Mouse (Mus musculus) cortical plate, adult 2 months (tissue): Measurements from ENCODE around the gene Reep3. TPM values are rescaled to one million over a fixed set of nuclear protein-coding genes. Genes with fewer than 3 reads are reported as not detected.
A peak's percentile ranks its signal among the peaks of the same experiment; 100 is the strongest.
"Not testable (repeated sequence)": the region's sequence is repeated elsewhere in the genome, so short reads cannot be mapped to it uniquely, and the experiment has no call there.

Experiments used
- H3K27ac ChIP-seq: fragments of 200-500 bp; 2 replicates; pipeline ENCODE4 v1.5.1; 2012; ENCODE audit warnings: low read length, control low read depth, inconsistent platforms; ENCODE audit not compliant: insufficient read depth
- H3K4me1 ChIP-seq: fragments of 200-500 bp; 2 replicates; pipeline ENCODE4 v1.6.1; 2011; ENCODE audit warnings: low read length; ENCODE audit not compliant: control insufficient read depth, insufficient read depth
- H3K4me3 ChIP-seq: fragments of 200-500 bp; 2 replicates; pipeline ENCODE4 v1.5.1; 2011; ENCODE audit warnings: mild to moderate bottlenecking, low read length, control low read depth; ENCODE audit not compliant: insufficient read depth
- CTCF ChIP-seq: fragments of 200-500 bp; IDR thresholded peaks from 2 replicates; pipeline ENCODE4 v1.5.1; 2011; ENCODE audit warnings: mild to moderate bottlenecking, control low read depth, low read length; ENCODE audit not compliant: insufficient read depth; ENCODE audit errors: extremely low read depth
- POLR2A ChIP-seq: fragments of 200-500 bp; IDR thresholded peaks from 2 replicates; pipeline ENCODE4 v1.6.1; 2011; ENCODE audit warnings: mild to moderate bottlenecking, low read length, control low read depth; ENCODE audit not compliant: insufficient read depth; ENCODE audit errors: extremely low read depth
- polyA plus RNA-seq: library from polyadenylated mRNA; depleted of rRNA; stranded (reverse); fragments of >200 nt; gene quantifications from 2 replicates; pipeline ENCODE4 v1.2.3, GENCODE M21; 2012

The Reep3 gene
- polyA plus RNA-seq, 1 experiment, result 26.4 TPM

- TF ChIP-seq CTCF, result no peak
- 0 out of 2 replicates have a peak, but pooled peaks have one; percentile 21 for TF ChIP-seq POLR2A
- Histone ChIP-seq H3K4me3 (peak overlapping the region; percentile 53), H3K4me1 (peaks cover 7% of the 10 kb centered on the region; the same call in 1 of the 2 replicates), H3K27ac (peak overlapping the region; percentile 96)
These were observed 29.5 kb upstream of the Reep3 start for GRCm38 (mm10) chr10:67126061-67126858.

GRCm38 (mm10) chr10:67124156-67124555 lies 27.4 kb upstream of the Reep3 start:
- no peak overlapping the region for H3K4me3 ChIP-seq
- H3K4me1 ChIP-seq, result peaks cover 7% of the 10 kb centered on the region; the same call in 1 of the 2 replicates
- TF ChIP-seq CTCF (no peak), POLR2A (no peak)
- no peak overlapping the region for H3K27ac ChIP-seq

GRCm38 (mm10) chr10:67123756-67124155 lies 27.0 kb upstream of the Reep3 start:
- Histone ChIP-seq H3K27ac (no peak overlapping the region), H3K4me1 (peaks cover 7% of the 10 kb centered on the region; the same call in 1 of the 2 replicates), H3K4me3 (no peak overlapping the region)
- TF ChIP-seq POLR2A, result no peak
- TF ChIP-seq CTCF, result no peak

- no peak for TF ChIP-seq CTCF
- no peak for TF ChIP-seq POLR2A
- no peak overlapping the region for H3K4me3 ChIP-seq
- H3K27ac ChIP-seq, result no peak overlapping the region
- peaks cover 13% of the 10 kb centered on the region for H3K4me1 ChIP-seq
These were observed 23.9 kb upstream of the Reep3 start for GRCm38 (mm10) chr10:67120640-67121039.

DNA sequence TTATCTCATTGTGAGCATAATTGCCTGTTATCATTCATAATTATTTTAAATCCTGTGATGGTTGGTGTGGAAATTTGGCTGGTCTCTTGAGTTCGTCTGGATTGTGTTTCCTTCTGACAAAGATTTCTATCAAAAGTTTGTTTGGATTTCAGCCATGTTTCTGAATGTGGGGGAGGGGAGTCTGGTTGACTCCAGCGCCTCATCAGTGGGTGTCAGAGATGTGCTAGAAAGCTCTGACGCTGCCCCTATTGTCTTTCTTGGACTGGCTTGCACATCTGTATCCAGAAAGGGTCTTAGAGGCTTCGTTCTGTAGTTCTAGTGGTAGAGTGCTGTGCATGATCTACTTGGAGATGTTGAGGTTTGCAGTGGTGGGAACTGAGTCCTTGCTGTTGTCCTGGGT lies 23.4 kb upstream of the Reep3 start:
- TF ChIP-seq POLR2A (no peak), CTCF (no peak)
- H3K4me3 ChIP-seq, result no peak overlapping the region
- peaks cover 15% of the 10 kb centered on the region for H3K4me1 ChIP-seq
- H3K27ac ChIP-seq, result no peak overlapping the region

DNA sequence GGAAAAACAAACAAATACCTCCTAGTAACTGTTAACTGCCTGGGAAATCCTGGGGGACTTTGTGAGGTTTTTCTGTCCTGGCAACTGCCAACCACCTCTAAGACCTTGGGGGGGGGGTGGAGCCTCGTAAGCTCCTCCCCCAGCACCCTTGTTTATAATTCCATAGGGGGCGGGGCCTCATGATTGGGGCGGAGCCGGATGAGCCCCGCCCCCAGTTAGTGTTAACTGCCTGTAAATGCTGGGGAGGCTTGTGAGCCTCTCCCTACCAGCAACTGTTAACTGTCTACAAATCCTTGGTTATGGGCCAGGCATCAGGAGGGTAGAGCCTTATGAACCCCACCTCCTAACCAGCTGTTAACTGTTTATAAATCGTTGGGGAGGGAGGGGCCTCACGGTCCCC lies 22.5 kb upstream of the Reep3 start:
- no peak overlapping the region for H3K4me3 ChIP-seq
- no peak for TF ChIP-seq CTCF
- TF ChIP-seq POLR2A, result no peak
- H3K27ac ChIP-seq, result no peak overlapping the region
- peaks cover 15% of the 10 kb centered on the region for H3K4me1 ChIP-seq

GRCm38 (mm10) chr10:67116251-67116650 lies 19.5 kb upstream of the Reep3 start:
- Histone ChIP-seq H3K4me3 (no peak overlapping the region), H3K27ac (no peak overlapping the region), H3K4me1 (peaks cover 13% of the 10 kb centered on the region)
- TF ChIP-seq POLR2A (no peak), CTCF (no peak)

DNA sequence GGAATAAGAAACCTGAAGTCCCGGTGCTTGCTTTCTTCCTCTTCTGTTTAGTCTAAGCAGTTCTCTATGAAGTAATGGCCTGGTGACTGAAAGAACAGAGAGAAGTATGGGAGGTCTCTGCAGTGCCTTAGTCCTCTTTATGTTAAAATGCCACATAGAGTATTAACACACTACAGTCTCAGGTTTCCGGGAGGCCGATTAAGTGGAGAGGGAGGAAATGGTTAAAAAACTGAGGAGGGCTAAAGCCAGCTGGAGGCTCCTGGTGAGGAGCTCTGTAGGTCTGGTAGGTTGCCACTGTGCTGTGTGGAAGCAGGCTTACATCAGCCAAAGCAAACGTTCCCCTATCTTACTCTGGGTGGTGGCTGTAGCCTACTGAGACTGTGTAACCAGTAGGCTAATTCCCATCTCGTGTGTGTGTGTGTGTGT lies 18.9 kb upstream of the Reep3 start:
- TF ChIP-seq CTCF, result no peak
- no peak for TF ChIP-seq POLR2A
- no peak overlapping the region for H3K27ac ChIP-seq
- H3K4me3 ChIP-seq, result no peak overlapping the region
- peaks cover 15% of the 10 kb centered on the region for H3K4me1 ChIP-seq

GRCm38 (mm10) chr10:67115115-67115514 lies 18.4 kb upstream of the Reep3 start:
- Histone ChIP-seq H3K27ac (peak overlapping the region; percentile 54; the same call in 1 of the 2 replicates), H3K4me1 (peaks cover 13% of the 10 kb centered on the region), H3K4me3 (no peak overlapping the region)
- TF ChIP-seq POLR2A, result no peak
- TF ChIP-seq CTCF, result no peak

DNA sequence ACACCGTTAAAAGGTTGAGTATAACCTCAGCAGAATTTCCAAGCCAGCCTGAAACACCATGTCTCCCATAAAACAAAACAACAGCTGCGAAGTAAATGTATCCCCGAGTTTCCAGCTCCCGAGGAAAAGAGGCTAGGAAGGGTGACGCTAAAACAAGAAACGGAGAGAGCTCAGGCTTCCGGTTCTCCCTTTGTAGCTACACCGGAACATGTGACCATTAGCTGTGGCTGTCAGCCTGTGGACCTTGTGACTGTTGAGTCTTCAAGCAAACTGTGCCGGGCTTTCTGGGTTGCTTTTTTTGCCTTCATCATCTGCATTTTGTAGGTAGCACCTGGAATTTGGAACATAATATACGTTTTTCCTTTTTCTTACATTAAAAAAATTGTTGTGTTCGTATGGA lies 17.1 kb upstream of the Reep3 start:
- peaks cover 13% of the 10 kb centered on the region for H3K4me1 ChIP-seq
- no peak for TF ChIP-seq CTCF
- TF ChIP-seq POLR2A, result no peak
- H3K27ac ChIP-seq, result no peak overlapping the region
- no peak overlapping the region for H3K4me3 ChIP-seq

GRCm38 (mm10) chr10:67112967-67113366 lies 16.2 kb upstream of the Reep3 start:
- H3K27ac ChIP-seq, H3K4me3 ChIP-seq: not testable (repeated sequence)
- peaks cover 11% of the 10 kb centered on the region for H3K4me1 ChIP-seq
